Mouse (Mus musculus) lung, embryonic 14.5 days (tissue): ENCODE data around the gene Arid1b. TPM values are rescaled to one million over a fixed set of nuclear protein-coding genes. Genes with fewer than 3 reads are reported as not detected.

Experiments used
- ATAC-seq: fragments of 200-750 bp; cut with Nextera tagmentation; 2 replicates; pipeline ENCODE4 v1.8.0; 2017; ENCODE audit warnings: mild to moderate bottlenecking, moderate TSS enrichment, moderate library complexity; ENCODE audit not compliant: insufficient read depth
- DNase-seq: peaks from one replicate; pipeline ENCODE4 v3.0.0-alpha.2; 2015
- H3K27ac ChIP-seq: fragments of 300-500 bp; sonication (generic); 2 replicates; pipeline ENCODE4 v1.5.1; 2014; ENCODE audit warnings: low read depth, mild to moderate bottlenecking, moderate library complexity
- H3K27me3 ChIP-seq: fragments of 300-500 bp; sonication (generic); 2 replicates; pipeline ENCODE4 v1.6.1; 2014; ENCODE audit warnings: low read length, control low read depth; ENCODE audit not compliant: insufficient read depth
- H3K36me3 ChIP-seq: fragments of 300-500 bp; sonication (generic); 2 replicates; pipeline ENCODE4 v1.6.1; 2014; ENCODE audit warnings: control low read depth; ENCODE audit not compliant: insufficient read depth
- H3K4me1 ChIP-seq: fragments of 300-500 bp; sonication (generic); 2 replicates; pipeline ENCODE4 v1.6.1; 2014; ENCODE audit warnings: antibody characterized with exemption, control low read depth; ENCODE audit not compliant: insufficient read depth
- H3K4me2 ChIP-seq: fragments of 300-500 bp; sonication (generic); 2 replicates; pipeline ENCODE4 v1.6.1; 2014; ENCODE audit warnings: mild to moderate bottlenecking
- H3K4me3 ChIP-seq: fragments of 300-500 bp; sonication (generic); 2 replicates; pipeline ENCODE4 v1.5.1; 2014; ENCODE audit warnings: low read depth, low read length
- H3K9ac ChIP-seq: fragments of 300-500 bp; sonication (generic); 2 replicates; pipeline ENCODE4 v1.6.1; 2014
- H3K9me3 ChIP-seq: fragments of 300-500 bp; sonication (generic); 2 replicates; pipeline ENCODE4 v1.6.1; 2016; ENCODE audit warnings: low read depth, low read length, control low read depth
- CTCF ChIP-seq: IDR thresholded peaks from 2 replicates; pipeline ENCODE4 v1.5.1; 2016; ENCODE audit warnings: antibody characterized with exemption, low read depth
- WGBS: fragments of 180-500 bp; shearing (Covaris S2); extraction: QIAGEN DNeasy Blood & Tissue Kit; methylation state at CpG from one replicate; pipeline ENCODE4 v1.1.7; 2014; 5-methylcytosine and 5-hydroxymethylcytosine counted together
- polyA plus RNA-seq: library from polyadenylated mRNA; unstranded; fragments of >200 nt; fragmentation: Nextera tagmentation; extraction: Ambion mirVana; gene quantifications from 2 replicates; pipeline ENCODE4 v1.2.1, GENCODE M21; 2014

Arid1b gene
- polyA plus RNA-seq, 1 experiment from 2014 or later = 17.3 TPM

DNA sequence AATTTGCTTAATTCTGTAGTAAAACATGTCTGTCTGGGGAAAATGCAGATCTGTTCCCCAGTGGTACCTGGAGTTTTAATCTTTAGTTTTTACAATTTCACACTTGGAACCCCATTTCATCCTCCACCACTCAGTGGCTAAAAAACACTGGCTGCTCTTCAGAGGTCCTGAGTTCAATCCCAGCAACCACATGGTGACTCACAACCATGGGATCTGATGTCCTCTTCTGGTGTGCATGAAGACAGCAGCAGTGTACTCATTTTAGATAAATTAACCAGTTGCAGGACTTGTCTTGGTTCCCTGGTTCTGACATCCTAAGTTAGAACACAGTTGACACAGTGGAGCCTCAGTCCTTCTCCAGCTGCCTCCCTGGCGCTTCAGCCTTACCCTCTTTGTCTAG, 239.9 kb downstream of the Arid1b start:
- Histone ChIP-seq H3K4me2 (no peak overlapping the region), H3K36me3 (no peaks in the 10 kb centered on the region), H3K27me3 (no peaks in the 10 kb centered on the region), H3K4me3 (no peak overlapping the region), H3K27ac (no peak overlapping the region), H3K4me1 (peaks cover 16% of the 10 kb centered on the region), H3K9me3 (no peaks in the 10 kb centered on the region), H3K9ac (no peak overlapping the region)
- ATAC-seq (no peak), DNase-seq (no peak)
- WGBS = 92% methylated on average over 1 of the region's 1 CpGs
- TF ChIP-seq CTCF = no peak

DNA sequence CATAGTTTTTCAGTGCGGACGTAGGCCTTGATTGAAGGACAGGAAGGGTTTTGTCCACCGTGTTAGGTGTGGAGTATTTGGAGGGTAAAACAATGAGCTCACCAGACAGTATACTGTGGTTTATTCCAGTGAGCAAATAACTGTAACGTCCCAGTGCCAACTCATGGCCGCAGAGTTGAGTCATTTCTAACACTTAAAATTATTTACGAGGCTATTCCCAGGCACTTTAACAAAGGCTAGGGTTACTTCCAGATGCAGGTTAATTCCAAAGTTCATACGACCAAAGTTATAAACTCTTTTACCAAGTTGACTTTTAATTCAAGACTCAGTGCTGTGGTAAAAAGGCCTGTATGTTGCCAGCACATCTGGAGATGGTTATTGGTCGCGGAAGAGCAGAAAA, 240.9 kb downstream of the Arid1b start:
- no peaks in the 10 kb centered on the region for H3K27me3 ChIP-seq
- no peak for TF ChIP-seq CTCF
- no peak overlapping the region for H3K27ac ChIP-seq
- WGBS = 74% methylated on average over 9 of the region's 9 CpGs
- no peak overlapping the region for H3K9ac ChIP-seq
- no peaks in the 10 kb centered on the region for H3K36me3 ChIP-seq
- peaks cover 16% of the 10 kb centered on the region for H3K4me1 ChIP-seq
- no peak overlapping the region for H3K4me3 ChIP-seq
- no peak overlapping the region for H3K4me2 ChIP-seq
- H3K9me3 ChIP-seq = no peaks in the 10 kb centered on the region
- ATAC-seq (no peak), DNase-seq (no peak)

DNA sequence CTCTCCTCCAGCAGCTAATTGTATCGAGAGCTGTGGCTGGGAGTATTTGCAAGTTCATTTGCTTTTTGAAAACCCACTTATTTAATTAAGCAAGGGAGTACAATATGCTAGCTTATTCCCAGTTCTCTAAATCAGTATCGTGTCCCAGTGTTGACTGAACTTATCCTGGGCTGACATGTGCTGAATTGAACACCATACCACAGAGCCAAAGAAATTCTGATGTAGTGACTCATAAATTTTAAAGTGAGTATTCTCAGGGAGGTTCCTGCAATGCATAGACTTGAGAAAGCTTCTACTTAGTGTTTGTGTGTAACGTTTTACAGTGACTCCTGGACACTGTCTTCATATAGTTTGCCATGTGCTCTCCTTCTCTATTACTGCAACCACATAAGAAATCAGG, 243.6 kb downstream of the Arid1b start:
- 38% methylated on average over 3 of the region's 3 CpGs for WGBS

DNA sequence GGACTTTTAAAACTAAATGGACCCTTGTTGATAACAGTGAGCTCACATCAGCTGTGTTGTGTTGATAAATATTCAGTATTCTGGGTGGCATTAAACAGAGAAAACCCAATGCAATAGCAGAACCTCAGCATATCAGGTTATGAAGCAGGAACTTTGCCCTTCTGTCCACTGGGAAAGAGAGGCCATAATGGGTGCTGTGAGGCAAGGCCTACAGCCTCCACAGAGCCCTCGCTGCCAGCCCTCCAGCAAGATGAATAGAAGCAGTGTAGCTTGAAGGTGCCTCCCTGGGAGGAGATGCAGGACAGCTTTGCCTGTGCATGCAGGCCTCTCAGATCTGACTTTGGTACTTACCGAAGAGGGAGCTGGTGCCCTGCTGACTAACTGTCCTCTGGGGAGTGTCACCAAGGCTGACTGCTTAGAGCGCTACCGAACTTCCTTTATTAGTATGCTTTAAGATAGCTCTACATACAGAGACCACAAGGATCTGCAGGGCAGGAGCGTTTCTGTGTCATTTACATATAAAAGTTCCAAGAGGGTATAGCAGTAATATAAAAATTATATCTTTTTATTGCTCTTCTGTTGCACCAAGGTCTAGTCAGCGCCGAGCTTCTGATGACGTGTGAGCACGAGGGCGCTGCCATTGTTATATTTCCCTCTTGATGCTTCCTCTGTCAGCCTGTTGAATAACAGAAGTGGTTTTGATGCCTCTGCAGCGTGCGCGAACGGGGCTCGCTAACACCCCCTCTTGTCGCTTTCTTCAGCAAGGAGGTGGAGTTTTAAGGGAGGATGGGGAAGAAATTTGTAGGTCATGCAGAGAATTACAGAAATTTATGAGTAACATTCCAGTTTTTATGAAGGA, 244.5 kb downstream of the Arid1b start:
- H3K4me2 ChIP-seq = no peak overlapping the region
- H3K27me3 ChIP-seq = no peaks in the 10 kb centered on the region
- no peak for TF ChIP-seq CTCF
- 69% methylated on average over 16 of the region's 16 CpGs for WGBS
- H3K9me3 ChIP-seq = no peaks in the 10 kb centered on the region
- peaks cover 16% of the 10 kb centered on the region for H3K4me1 ChIP-seq
- ATAC-seq (no peak), DNase-seq (no peak)
- no peak overlapping the region for H3K27ac ChIP-seq
- H3K9ac ChIP-seq = no peak overlapping the region
- no peaks in the 10 kb centered on the region for H3K36me3 ChIP-seq
- H3K4me3 ChIP-seq = no peak overlapping the region

More for the DNA sequence above, 243.6 kb downstream of the Arid1b start:
- Histone ChIP-seq H3K36me3 (no peaks in the 10 kb centered on the region), H3K4me2 (no peak overlapping the region), H3K9ac (no peak overlapping the region), H3K27ac (no peak overlapping the region; the same call in 1 of the 2 replicates), H3K4me1 (peaks cover 16% of the 10 kb centered on the region), H3K4me3 (no peak overlapping the region), H3K9me3 (no peaks in the 10 kb centered on the region), H3K27me3 (no peaks in the 10 kb centered on the region)
- ATAC-seq (no peak), DNase-seq (no peak)
- no peak for TF ChIP-seq CTCF

DNA sequence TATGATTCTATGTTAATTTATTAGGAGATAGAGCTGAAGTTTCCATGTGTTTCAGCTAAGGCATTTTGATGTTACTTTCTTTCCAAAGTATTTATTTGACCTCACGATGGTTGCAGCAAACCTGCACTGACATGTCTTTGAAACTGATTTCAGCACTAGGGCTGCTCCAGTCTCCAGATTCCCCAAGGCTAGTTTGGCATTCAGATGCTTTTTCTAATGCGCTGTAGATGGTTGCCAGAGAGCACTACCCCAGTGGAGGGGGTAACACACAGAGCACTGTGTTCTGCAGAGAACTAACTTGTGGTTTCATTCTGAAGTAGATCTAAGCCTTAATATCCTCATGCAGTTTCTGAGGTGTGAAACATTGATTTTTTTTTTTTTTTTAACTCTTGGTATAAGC, 250.4 kb downstream of the Arid1b start:
- Histone ChIP-seq H3K4me2 (no peak overlapping the region), H3K9ac (no peak overlapping the region), H3K4me3 (no peak overlapping the region), H3K36me3 (no peaks in the 10 kb centered on the region), H3K4me1 (0 out of 2 replicates have a peak, but pooled peaks cover 12% of the 10 kb centered on the region), H3K27ac (no peak overlapping the region), H3K9me3 (no peaks in the 10 kb centered on the region), H3K27me3 (no peaks in the 10 kb centered on the region)
- TF ChIP-seq CTCF = no peak
- ATAC-seq (no peak), DNase-seq (no peak)
- 86% methylated on average over 2 of the region's 2 CpGs for WGBS

DNA sequence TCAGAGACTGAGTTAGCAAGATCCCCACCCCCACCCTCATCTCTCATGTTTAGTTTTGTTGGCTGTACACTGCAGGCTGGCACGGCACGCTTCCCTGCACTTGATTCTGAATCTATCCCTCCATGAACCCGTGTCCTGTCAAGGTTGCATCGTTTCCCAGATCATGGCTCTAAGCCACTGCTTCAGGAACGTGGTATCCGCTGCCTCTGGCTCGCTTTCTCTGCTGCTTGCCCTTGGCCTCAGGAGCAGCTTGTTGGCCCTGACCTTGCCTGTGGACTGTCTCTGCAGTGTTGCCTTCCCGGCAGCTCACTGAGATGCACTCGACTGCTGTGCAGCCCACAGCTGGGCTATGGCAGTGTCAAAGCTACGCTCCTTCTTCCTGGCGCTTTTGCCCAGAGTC, 252.6 kb downstream of the Arid1b start:
- TF ChIP-seq CTCF = no peak
- H3K4me3 ChIP-seq = no peak overlapping the region
- H3K4me1 ChIP-seq = 0 out of 2 replicates have a peak, but pooled peaks cover 12% of the 10 kb centered on the region
- no peak overlapping the region for H3K9ac ChIP-seq
- 76% methylated on average over 11 of the region's 11 CpGs for WGBS
- no peak overlapping the region for H3K4me2 ChIP-seq
- H3K9me3 ChIP-seq = no peaks in the 10 kb centered on the region
- H3K27ac ChIP-seq = no peak overlapping the region
- ATAC-seq = no peak
- H3K36me3 ChIP-seq = no peaks in the 10 kb centered on the region
- DNase-seq = no peak
- no peaks in the 10 kb centered on the region for H3K27me3 ChIP-seq

DNA sequence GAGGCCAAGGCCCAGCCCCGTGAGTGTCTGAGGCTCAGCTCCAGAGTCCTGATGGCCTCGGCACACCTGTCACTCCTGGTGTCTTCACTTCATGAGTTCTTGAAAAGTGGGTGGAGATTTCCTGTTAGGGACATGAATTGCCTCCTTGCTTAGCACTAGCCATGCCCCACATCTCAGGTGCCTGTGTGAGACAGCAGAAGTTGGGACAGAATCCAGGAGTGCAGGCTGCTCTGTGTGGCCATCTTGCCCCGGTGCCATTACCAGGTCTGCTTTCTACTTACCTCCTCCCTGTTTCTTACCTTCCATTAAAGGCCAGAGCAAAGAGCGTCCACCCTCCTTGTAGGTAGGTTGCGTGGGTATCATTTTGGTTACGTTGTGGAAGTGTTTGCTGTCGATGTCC, 253.1 kb downstream of the Arid1b start:
- Histone ChIP-seq H3K27ac (no peak overlapping the region), H3K4me1 (0 out of 2 replicates have a peak, but pooled peaks cover 12% of the 10 kb centered on the region), H3K4me3 (no peak overlapping the region), H3K9ac (no peak overlapping the region), H3K9me3 (no peaks in the 10 kb centered on the region), H3K4me2 (no peak overlapping the region), H3K36me3 (no peaks in the 10 kb centered on the region), H3K27me3 (no peaks in the 10 kb centered on the region)
- WGBS = 83% methylated on average over 7 of the region's 7 CpGs
- no peak for TF ChIP-seq CTCF
- DNase-seq (no peak), ATAC-seq (no peak)
